Mouse (Mus musculus) cerebellum, adult (tissue): ENCODE data around the gene Pla2g16.

ENCODE experiments used
- ATAC-seq: cut with Nextera tagmentation; 2 replicates; pipeline ENCODE4 v1.9.2; 2017; ENCODE audit warnings: mild to moderate bottlenecking, moderate library complexity, mixed read lengths; ENCODE audit not compliant: insufficient number of reproducible peaks, low FRiP score, low TSS enrichment

The Pla2g16 gene

GRCm38 (mm10) chr19:7557328-7557822, at the start of gene Pla2g16:
TSS of gene Pla2g16 (plus strand) at chr19:7557459.
- ATAC-seq, result no peak

- ATAC-seq, result no peak
Observed at GRCm38 (mm10) chr19:7508026-7508425, 49.2 kb upstream of the Pla2g16 start.

GRCm38 (mm10) chr19:7516437-7516836, 40.8 kb upstream of the Pla2g16 start:
- ATAC-seq, result no peak

- no peak for ATAC-seq
Observed at GRCm38 (mm10) chr19:7521619-7522018, 35.6 kb upstream of the Pla2g16 start.

- ATAC-seq, result no peak
Observed at GRCm38 (mm10) chr19:7522856-7523255, 34.4 kb upstream of the Pla2g16 start.

- ATAC-seq, result no peak
Observed at GRCm38 (mm10) chr19:7523292-7523691, 34.0 kb upstream of the Pla2g16 start.

GRCm38 (mm10) chr19:7523781-7524180, 33.5 kb upstream of the Pla2g16 start:
- no peak for ATAC-seq

GRCm38 (mm10) chr19:7524879-7525278, 32.4 kb upstream of the Pla2g16 start:
- no peak for ATAC-seq

GRCm38 (mm10) chr19:7528639-7529428, 28.4 kb upstream of the Pla2g16 start:
- ATAC-seq, result no peak

GRCm38 (mm10) chr19:7531906-7532305, 25.4 kb upstream of the Pla2g16 start:
- no peak for ATAC-seq

GRCm38 (mm10) chr19:7533891-7534290, 23.4 kb upstream of the Pla2g16 start:
- ATAC-seq, result no peak

GRCm38 (mm10) chr19:7548924-7549323, 8.3 kb upstream of the Pla2g16 start:
- no peak for ATAC-seq

- no peak for ATAC-seq
Observed at GRCm38 (mm10) chr19:7551550-7552300, 5.5 kb upstream of the Pla2g16 start.

GRCm38 (mm10) chr19:7552301-7552673, 5.0 kb upstream of the Pla2g16 start:
- no peak for ATAC-seq

- no peak for ATAC-seq
Observed at GRCm38 (mm10) chr19:7553441-7553840, 3.8 kb upstream of the Pla2g16 start.

GRCm38 (mm10) chr19:7554881-7555280, 2.4 kb upstream of the Pla2g16 start:
- no peak for ATAC-seq

GRCm38 (mm10) chr19:7556641-7557040, 618 bp upstream of the Pla2g16 start:
- ATAC-seq, result no peak

- ATAC-seq, result no peak
Observed at GRCm38 (mm10) chr19:7557844-7558243, 585 bp downstream of the Pla2g16 start.

- no peak for ATAC-seq
Observed at GRCm38 (mm10) chr19:7558675-7559074, 1.4 kb downstream of the Pla2g16 start.

GRCm38 (mm10) chr19:7559986-7560385, 2.7 kb downstream of the Pla2g16 start:
- ATAC-seq, result no peak

- no peak for ATAC-seq
Observed at GRCm38 (mm10) chr19:7561456-7561855, 4.2 kb downstream of the Pla2g16 start.
